Mouse (Mus musculus) neural tube, embryonic 11.5 days (tissue): ENCODE measurements at regions not wholly inside any gene's neighbourhood (a gene's known extent, or its start where the extent isn't known, plus 50 kb on each side); places are given as distances from the start of the nearest gene placed in this dataset.

ENCODE experiments used
- ATAC-seq: fragments of 200-750 bp; cut with Nextera tagmentation; 2 replicates; pipeline ENCODE4 v1.8.0; 2017; ENCODE audit warnings: moderate number of reproducible peaks, mild to moderate bottlenecking, moderate TSS enrichment, moderate library complexity; ENCODE audit not compliant: insufficient read depth, low FRiP score, low TSS enrichment
- DNase-seq: peaks from one replicate; pipeline ENCODE4 v3.0.0-alpha.2; 2015; ENCODE audit warnings: low spot score
- H3K27ac ChIP-seq: fragments of 300-500 bp; sonication (generic); 2 replicates; pipeline ENCODE4 v1.5.1; 2014; ENCODE audit warnings: low read depth, mild to moderate bottlenecking, low read length
- H3K27me3 ChIP-seq: fragments of 300-500 bp; sonication (generic); 2 replicates; pipeline ENCODE4 v1.6.1; 2014; ENCODE audit warnings: mild to moderate bottlenecking, low read length, mixed read lengths; ENCODE audit not compliant: control insufficient read depth, insufficient read depth
- H3K36me3 ChIP-seq: fragments of 300-500 bp; sonication (generic); 2 replicates; pipeline ENCODE4 v1.6.1; 2014; ENCODE audit warnings: mild to moderate bottlenecking, low read length, moderate library complexity, mixed read lengths; ENCODE audit not compliant: control insufficient read depth, insufficient read depth
- H3K4me1 ChIP-seq: fragments of 300-500 bp; sonication (generic); 2 replicates; pipeline ENCODE4 v1.6.1; 2014; ENCODE audit warnings: low read length, mixed read lengths; ENCODE audit not compliant: control insufficient read depth, insufficient read depth
- H3K4me2 ChIP-seq: fragments of 300-500 bp; sonication (generic); 2 replicates; pipeline ENCODE4 v1.6.1; 2014; ENCODE audit warnings: low read depth, mild to moderate bottlenecking, moderate library complexity
- H3K4me3 ChIP-seq: fragments of 300-500 bp; sonication (generic); 2 replicates; pipeline ENCODE4 v1.5.1; 2014; ENCODE audit warnings: low read depth, low read length
- H3K9ac ChIP-seq: fragments of 300-500 bp; sonication (generic); 2 replicates; pipeline ENCODE4 v1.6.1; 2014; ENCODE audit warnings: mild to moderate bottlenecking, low read length
- H3K9me3 ChIP-seq: fragments of 300-500 bp; sonication (generic); 2 replicates; pipeline ENCODE4 v1.6.1; 2016; ENCODE audit warnings: low read length; ENCODE audit not compliant: control insufficient read depth
- WGBS: fragments of 180-500 bp; shearing (Covaris S2); extraction: QIAGEN DNeasy Blood & Tissue Kit; methylation state at CpG from one replicate; pipeline ENCODE4 v1.1.7; 2014; 5-methylcytosine and 5-hydroxymethylcytosine counted together

DNA sequence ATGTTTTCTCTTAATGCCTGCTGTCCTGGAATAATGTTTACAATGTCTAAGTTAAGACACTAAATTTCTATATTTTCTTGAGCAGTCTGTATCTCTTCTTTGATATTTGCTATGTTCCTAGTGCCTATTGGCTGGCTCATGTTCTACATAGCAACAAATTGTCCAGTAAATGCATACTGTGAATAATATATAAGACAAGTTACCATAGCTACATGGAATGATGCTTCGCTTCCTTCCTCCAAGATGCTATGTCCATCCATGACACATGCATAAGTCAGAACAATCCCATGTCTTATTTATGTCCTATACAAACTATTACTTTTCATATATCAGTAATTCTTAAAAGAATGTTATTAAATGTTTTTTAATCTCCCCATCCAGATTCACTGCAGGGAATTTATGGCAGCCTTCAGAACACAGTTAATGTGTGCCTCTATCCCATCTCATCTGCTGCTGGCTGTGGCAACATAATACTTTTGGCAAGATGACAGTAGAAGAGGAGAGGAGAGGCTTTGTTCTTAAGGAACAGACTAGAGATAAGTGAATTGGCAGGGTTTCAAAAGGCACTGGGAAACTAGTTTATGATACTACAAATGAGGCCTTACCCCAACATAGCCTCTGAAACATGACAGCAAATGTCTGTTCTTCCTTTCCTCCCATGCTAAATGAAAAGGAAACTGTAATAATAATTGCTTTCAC lies 676.9 kb upstream of the 2610301B20Rik start:
- no peak overlapping the region for H3K4me2 ChIP-seq
- no peak for DNase-seq
- no peaks in the 10 kb centered on the region for H3K27me3 ChIP-seq
- no peak overlapping the region for H3K4me3 ChIP-seq
- no peak overlapping the region for H3K9ac ChIP-seq
- no peak for ATAC-seq
- H3K36me3 ChIP-seq, result no peaks in the 10 kb centered on the region
- H3K4me1 ChIP-seq, result no peaks in the 10 kb centered on the region
- WGBS, result 98% methylated on average over 1 of the region's 1 CpGs
- H3K27ac ChIP-seq, result no peak overlapping the region
- H3K9me3 ChIP-seq, result no peaks in the 10 kb centered on the region

DNA sequence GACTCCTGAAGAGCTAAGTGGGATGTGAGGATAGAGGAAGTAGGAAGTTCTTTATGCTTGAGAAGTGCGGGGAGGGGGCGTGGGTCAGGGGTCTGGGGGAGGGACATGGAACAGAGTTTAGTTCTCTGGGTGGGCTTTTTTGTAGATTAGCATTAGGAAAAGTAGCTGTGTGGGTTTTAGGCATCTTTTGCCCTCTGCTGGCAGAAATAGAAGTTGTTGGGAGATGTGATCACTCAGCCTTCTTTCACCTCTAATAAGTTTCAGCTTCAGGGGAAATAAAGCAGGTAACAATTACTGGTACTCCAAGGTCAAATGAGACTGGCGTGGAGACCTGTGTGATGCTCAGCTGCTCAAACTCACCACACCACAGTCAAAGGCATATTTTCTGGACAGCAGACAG lies 672.5 kb upstream of the 2610301B20Rik start:
- Histone ChIP-seq H3K27ac (no peak overlapping the region), H3K4me2 (no peak overlapping the region), H3K4me3 (no peak overlapping the region), H3K9me3 (no peaks in the 10 kb centered on the region), H3K36me3 (no peaks in the 10 kb centered on the region), H3K4me1 (no peaks in the 10 kb centered on the region), H3K27me3 (no peaks in the 10 kb centered on the region), H3K9ac (no peak overlapping the region)
- no peak for DNase-seq
- WGBS, result 51% methylated on average over 3 of the region's 3 CpGs
- ATAC-seq, result no peak

GRCm38 (mm10) chr4:10204224-10204623 lies 670.1 kb upstream of the 2610301B20Rik start:
- H3K4me3 ChIP-seq, result no peak overlapping the region
- no peak for DNase-seq
- H3K27me3 ChIP-seq, result no peaks in the 10 kb centered on the region
- H3K9ac ChIP-seq, result no peak overlapping the region
- no peaks in the 10 kb centered on the region for H3K36me3 ChIP-seq
- H3K9me3 ChIP-seq, result no peaks in the 10 kb centered on the region
- ATAC-seq, result no peak
- no peaks in the 10 kb centered on the region for H3K4me1 ChIP-seq
- 88% methylated on average over 1 of the region's 1 CpGs for WGBS
- no peak overlapping the region for H3K27ac ChIP-seq
- no peak overlapping the region for H3K4me2 ChIP-seq

- no peak overlapping the region for H3K4me2 ChIP-seq
- H3K27ac ChIP-seq, result no peak overlapping the region
- WGBS, result 64% methylated on average over 4 of the region's 4 CpGs
- no peaks in the 10 kb centered on the region for H3K9me3 ChIP-seq
- DNase-seq (no peak), ATAC-seq (no peak)
- H3K4me1 ChIP-seq, result no peaks in the 10 kb centered on the region
- H3K27me3 ChIP-seq, result no peaks in the 10 kb centered on the region
- H3K4me3 ChIP-seq, result no peak overlapping the region
- no peak overlapping the region for H3K9ac ChIP-seq
- H3K36me3 ChIP-seq, result no peaks in the 10 kb centered on the region
These were observed 664.9 kb upstream of the 2610301B20Rik start for GRCm38 (mm10) chr4:10209324-10209923.

DNA sequence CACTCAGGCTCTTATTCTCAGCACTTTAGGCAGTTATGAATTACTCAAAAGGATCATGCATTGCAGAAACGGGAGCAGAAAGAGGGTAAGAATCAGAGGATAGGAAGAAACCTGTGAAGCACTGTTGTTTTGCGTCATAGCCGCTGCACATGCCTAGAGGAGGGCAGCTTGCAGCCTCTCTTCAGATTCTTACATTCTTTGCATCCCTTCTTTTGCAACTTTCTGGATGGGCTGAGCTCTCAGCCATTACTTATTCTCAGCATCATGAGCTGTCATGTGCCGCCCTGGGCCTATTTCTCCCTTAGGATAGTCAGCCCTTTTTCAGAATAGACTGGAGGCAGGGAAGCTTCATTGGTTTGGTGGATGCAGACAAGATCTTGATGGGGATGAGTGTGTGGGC lies 663.0 kb upstream of the 2610301B20Rik start:
- H3K4me2 ChIP-seq, result no peak overlapping the region
- WGBS, result 90% methylated on average over 4 of the region's 4 CpGs
- no peaks in the 10 kb centered on the region for H3K27me3 ChIP-seq
- DNase-seq (no peak), ATAC-seq (no peak)
- H3K9me3 ChIP-seq, result no peaks in the 10 kb centered on the region
- no peak overlapping the region for H3K9ac ChIP-seq
- H3K27ac ChIP-seq, result no peak overlapping the region
- no peak overlapping the region for H3K4me3 ChIP-seq
- H3K4me1 ChIP-seq, result no peaks in the 10 kb centered on the region
- no peaks in the 10 kb centered on the region for H3K36me3 ChIP-seq

- Histone ChIP-seq H3K9me3 (no peaks in the 10 kb centered on the region), H3K27ac (no peak overlapping the region), H3K36me3 (no peaks in the 10 kb centered on the region), H3K4me2 (no peak overlapping the region), H3K9ac (no peak overlapping the region), H3K27me3 (no peaks in the 10 kb centered on the region), H3K4me3 (no peak overlapping the region), H3K4me1 (no peaks in the 10 kb centered on the region)
- no peak for DNase-seq
- whole genome bisulfite sequencing, result 92% methylated on average over 5 of the region's 5 CpGs
- no peak for ATAC-seq
These were observed 639.0 kb upstream of the 2610301B20Rik start for GRCm38 (mm10) chr4:10235324-10235723.

GRCm38 (mm10) chr4:10242117-10242516 lies 632.2 kb upstream of the 2610301B20Rik start:
- Histone ChIP-seq H3K4me2 (no peak overlapping the region), H3K9ac (no peak overlapping the region), H3K4me1 (no peaks in the 10 kb centered on the region), H3K36me3 (no peaks in the 10 kb centered on the region), H3K27ac (no peak overlapping the region), H3K27me3 (no peaks in the 10 kb centered on the region), H3K4me3 (no peak overlapping the region), H3K9me3 (no peaks in the 10 kb centered on the region)
- 84% methylated on average over 4 of the region's 4 CpGs for WGBS
- DNase-seq, result no peak
- no peak for ATAC-seq

- ATAC-seq (no peak), DNase-seq (no peak)
- H3K9me3 ChIP-seq, result no peaks in the 10 kb centered on the region
- H3K9ac ChIP-seq, result no peak overlapping the region
- H3K36me3 ChIP-seq, result no peaks in the 10 kb centered on the region
- H3K27me3 ChIP-seq, result no peaks in the 10 kb centered on the region
- 89% methylated on average over 2 of the region's 2 CpGs for WGBS
- no peak overlapping the region for H3K4me3 ChIP-seq
- H3K27ac ChIP-seq, result no peak overlapping the region
- no peaks in the 10 kb centered on the region for H3K4me1 ChIP-seq
- no peak overlapping the region for H3K4me2 ChIP-seq
These were observed 631.4 kb upstream of the 2610301B20Rik start for GRCm38 (mm10) chr4:10242909-10243308.

DNA sequence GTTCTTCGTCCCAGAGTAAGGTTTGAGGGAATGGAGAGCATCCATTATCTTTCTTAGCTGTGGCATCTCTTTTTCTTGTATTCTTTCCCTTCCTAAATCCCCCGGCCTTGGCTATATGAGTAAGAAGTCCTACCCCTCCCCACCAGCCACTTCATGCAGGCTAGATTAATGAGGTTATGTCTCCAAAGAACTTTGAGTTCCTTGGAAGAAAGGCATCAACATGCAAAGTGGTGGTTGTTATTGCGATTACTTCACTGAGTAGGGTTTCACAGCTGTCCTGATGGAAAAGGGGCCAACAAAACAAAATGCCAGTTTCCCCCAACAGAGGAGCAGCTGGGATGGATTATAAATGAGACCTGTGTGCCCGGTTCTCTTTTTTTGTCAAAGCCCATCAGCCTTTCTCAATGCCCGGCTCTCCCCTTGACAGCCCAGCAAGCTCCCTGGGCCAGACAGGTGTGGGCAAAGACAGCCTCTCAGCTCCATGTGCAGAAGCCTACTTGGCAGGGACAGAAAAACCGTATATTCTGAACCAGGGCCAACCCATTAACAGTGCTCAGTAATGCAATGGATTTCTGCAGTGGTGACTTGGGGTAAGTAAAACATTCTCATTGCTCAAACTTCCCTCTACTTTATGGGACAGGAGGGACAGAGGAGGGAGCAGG lies 620.1 kb upstream of the 2610301B20Rik start:
- H3K4me2 ChIP-seq, result no peak overlapping the region
- no peak overlapping the region for H3K4me3 ChIP-seq
- no peaks in the 10 kb centered on the region for H3K27me3 ChIP-seq
- no peak for DNase-seq
- no peaks in the 10 kb centered on the region for H3K4me1 ChIP-seq
- no peak overlapping the region for H3K9ac ChIP-seq
- 79% methylated on average over 6 of the region's 6 CpGs for WGBS
- H3K27ac ChIP-seq, result no peak overlapping the region
- H3K9me3 ChIP-seq, result no peaks in the 10 kb centered on the region
- no peaks in the 10 kb centered on the region for H3K36me3 ChIP-seq
- no peak for ATAC-seq
